Mouse (Mus musculus) cerebellum, adult 2 months (tissue): Measurements from ENCODE around the gene Abcc9.

Experiments
- CTCF ChIP-seq: fragments of 200-500 bp; IDR thresholded peaks from 2 replicates; pipeline ENCODE4 v1.5.1; 2011; ENCODE audit warnings: low read depth, mild to moderate bottlenecking, control low read depth, low read length, moderate library complexity, borderline replicate concordance; ENCODE audit not compliant: insufficient read depth
- POLR2A ChIP-seq: fragments of 200-500 bp; IDR thresholded peaks from 2 replicates; pipeline ENCODE4 v1.6.1; 2011; ENCODE audit warnings: low read length, control low read depth, borderline replicate concordance; ENCODE audit not compliant: insufficient read depth

GRCm38 (mm10) chr6:142568713-142569357 lies 133.3 kb downstream of the Abcc9 start:
- no peak for TF ChIP-seq CTCF
- TF ChIP-seq POLR2A, result no peak
